Mouse (Mus musculus): ENCODE data around the gene Ssbp3.
A peak's percentile ranks its signal among the peaks of the same experiment; 100 is the strongest.

The Ssbp3 gene

GRCm38 (mm10) chr4:106985899-106986832 lies 75.7 kb downstream of the Ssbp3 start:
- DNase-seq (ENCODE audit: low read depth) = no peak

DNA sequence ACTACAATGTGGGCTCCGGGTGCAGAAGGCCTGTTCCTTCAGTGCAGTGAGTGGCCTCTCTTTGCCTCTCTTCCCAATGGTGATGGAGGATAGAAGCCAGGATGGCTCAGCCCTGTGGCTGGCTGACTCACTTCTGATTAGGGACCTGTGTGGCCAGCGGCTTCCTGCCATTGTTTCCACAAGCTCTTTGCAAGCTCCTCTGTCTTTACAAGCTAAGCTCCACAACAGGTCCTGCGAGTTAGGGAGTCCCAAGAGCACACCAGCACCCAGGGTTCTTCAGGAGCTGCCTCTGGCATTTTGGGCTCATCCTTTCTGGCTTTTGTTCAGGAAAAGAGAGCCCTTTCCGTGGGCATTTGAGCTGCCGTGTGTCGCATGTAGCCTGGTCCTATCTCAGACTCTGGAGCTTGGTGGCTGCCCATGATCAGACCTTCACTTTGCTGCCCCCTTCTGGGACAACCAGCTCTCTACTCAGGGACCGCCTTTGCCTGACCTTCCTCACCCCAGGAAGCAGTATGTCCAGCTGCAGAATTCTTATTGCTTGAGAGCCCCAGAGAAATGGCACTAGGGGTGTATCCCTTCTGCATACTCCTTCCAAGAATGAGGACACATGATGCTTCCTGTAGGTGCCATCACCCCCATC lies 77.3 kb downstream of the Ssbp3 start:
- peak; percentile 68 for DNase-seq (ENCODE audit: low read depth)

GRCm38 (mm10) chr4:106988886-106989225 lies 78.4 kb downstream of the Ssbp3 start:
- DNase-seq (ENCODE audit: low read depth) = no peak

- DNase-seq (ENCODE audit: low read depth) = no peak
Measured at GRCm38 (mm10) chr4:106989226-106989983, 78.9 kb downstream of the Ssbp3 start.

- no peak for DNase-seq (ENCODE audit: low read depth)
Measured at GRCm38 (mm10) chr4:106993053-106993452, 82.6 kb downstream of the Ssbp3 start.

DNA sequence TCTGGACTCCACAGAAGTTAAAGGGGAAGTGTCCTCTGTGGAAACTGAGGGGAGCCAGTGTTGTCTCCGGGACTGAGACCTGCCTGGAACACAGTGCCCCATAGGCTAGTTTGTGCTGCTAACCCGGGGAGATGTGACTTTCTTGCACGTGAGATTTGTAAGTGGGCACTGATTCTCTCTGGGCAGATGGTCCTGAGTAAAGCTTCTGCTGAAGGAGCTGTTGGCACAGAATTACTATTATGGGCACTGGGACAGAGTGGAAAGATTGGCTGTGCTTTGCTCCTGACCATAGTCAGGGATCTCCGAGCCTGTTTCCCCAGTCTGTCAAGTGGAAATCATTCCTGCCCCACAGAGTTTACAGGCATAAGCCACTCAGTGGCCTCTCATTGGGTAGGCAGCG lies 83.8 kb downstream of the Ssbp3 start:
- DNase-seq (ENCODE audit: low read depth) = no peak

GRCm38 (mm10) chr4:106995069-106995468 lies 84.6 kb downstream of the Ssbp3 start:
- peak; percentile 43 for DNase-seq (ENCODE audit: low read depth)

DNA sequence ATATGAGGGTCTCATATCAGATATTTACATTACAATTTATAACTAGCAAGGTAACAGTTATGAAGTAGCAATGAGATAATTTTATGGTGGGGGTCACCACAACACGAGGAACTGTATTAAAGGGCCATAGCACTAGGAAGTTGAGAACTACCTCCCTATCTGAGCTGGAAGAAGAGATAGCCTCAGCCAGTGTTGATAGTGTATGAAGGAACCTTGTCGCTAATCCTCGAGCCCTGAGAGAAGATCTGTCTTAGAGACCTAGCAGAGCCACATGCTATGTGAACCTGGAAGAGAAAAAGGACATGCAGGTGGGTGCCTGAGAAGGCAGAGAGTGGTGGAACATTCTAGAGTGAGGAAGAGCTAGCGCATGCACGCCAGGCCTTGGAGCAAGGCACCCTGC lies 85.0 kb downstream of the Ssbp3 start:
- no peak for DNase-seq (ENCODE audit: low read depth)

- no peak for DNase-seq (ENCODE audit: low read depth)
Measured at GRCm38 (mm10) chr4:106996305-106997076, 86.0 kb downstream of the Ssbp3 start.

DNA sequence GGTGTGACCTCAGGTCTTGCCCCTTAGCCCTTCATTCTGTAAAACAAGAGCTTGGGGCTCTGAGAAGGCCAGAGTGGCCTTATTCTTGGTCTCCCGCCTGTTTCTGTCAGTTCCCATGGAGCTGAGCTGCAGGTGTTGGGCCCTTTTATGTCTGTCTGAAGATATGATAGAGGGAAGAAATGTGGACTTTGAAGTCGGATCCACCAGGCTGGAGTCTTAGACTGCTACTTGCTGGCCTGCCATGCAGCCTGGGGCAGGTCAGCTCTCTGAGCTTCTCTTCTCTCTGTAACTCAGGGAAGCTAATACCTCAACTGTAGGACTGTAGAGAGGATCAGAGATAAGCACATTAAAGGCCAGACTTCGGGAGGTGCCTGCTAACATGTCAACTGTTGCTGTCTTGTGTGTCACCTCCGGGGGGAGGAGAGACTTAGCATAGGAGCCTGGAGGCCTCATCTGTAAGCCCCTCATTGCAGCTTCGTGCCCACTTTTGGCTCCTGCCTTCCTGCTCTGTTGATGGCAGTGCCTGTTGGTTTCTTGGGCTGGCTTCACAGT lies 90.8 kb downstream of the Ssbp3 start:
- DNase-seq (ENCODE audit: low read depth) = peak; percentile 38

- DNase-seq (ENCODE audit: low read depth) = no peak
Measured at GRCm38 (mm10) chr4:107001916-107002488, 91.5 kb downstream of the Ssbp3 start.

GRCm38 (mm10) chr4:107002517-107003165 lies 92.1 kb downstream of the Ssbp3 start:
- no peak for DNase-seq (ENCODE audit: low read depth)

DNA sequence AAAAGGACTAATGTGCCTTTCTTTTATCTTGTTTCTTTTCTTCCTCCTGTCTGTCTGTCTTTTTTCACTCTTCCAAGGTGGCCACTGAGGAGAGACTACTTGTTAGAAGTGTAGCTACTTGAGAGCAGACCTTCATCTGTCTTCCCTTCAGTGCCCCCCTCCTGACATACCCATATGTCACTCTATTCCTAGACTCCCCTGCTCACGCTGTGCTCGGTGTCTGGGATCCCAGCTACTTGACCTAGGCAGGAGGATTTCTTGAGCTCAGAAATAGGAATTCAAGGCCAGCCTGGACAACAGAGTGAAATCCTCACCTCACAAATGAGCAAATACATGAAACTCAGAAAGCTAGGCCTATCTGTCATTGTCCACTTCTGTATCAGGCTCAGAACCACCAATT lies 92.7 kb downstream of the Ssbp3 start:
- DNase-seq (ENCODE audit: low read depth) = no peak

GRCm38 (mm10) chr4:107003786-107004185 lies 93.3 kb downstream of the Ssbp3 start:
- no peak for DNase-seq (ENCODE audit: low read depth)

DNA sequence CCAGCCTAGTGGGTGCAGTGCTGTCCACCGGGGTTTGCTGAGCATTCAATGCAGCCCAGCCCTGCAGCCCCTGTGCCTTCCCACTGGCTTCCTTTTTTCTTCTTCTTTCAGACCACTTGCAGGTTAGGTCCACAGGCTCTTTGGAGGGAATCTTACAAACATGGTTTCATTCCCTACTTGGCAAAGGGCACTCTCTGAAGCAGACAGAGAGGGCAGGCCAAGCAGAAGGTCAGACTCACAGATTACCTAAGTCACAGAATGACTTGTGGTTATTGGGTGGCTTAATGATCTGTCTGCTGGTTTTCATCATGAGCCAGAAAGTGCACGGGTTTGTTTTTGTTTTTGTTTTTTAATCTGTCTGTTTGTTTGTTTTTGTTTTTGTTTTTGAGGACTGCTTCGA lies 93.8 kb downstream of the Ssbp3 start:
- no peak for DNase-seq (ENCODE audit: low read depth)

GRCm38 (mm10) chr4:107005166-107005565 lies 94.7 kb downstream of the Ssbp3 start:
- peak; percentile 48 for DNase-seq (ENCODE audit: low read depth)

- DNase-seq (ENCODE audit: low read depth) = no peak
Measured at GRCm38 (mm10) chr4:107006229-107006628, 95.7 kb downstream of the Ssbp3 start.

DNA sequence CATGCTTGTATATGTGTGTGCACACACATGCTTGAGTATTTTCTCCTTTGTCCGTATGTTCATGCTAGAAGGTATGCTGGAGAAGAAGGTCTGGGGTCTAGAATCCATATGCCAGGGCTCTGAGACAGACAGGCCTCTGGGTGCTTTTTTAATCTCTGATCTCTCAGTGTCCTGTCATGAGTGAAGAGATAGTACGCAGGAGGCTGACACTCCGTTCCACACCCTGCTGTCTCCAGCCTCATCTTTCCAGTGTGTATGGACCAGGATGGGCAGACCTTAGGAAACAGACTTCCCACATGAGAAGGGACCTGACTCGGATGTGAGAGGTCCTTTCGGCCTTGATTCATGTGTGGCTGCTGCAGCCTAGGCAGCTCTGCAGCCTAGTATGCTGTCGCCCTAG lies 96.3 kb downstream of the Ssbp3 start:
- no peak for DNase-seq (ENCODE audit: low read depth)

DNA sequence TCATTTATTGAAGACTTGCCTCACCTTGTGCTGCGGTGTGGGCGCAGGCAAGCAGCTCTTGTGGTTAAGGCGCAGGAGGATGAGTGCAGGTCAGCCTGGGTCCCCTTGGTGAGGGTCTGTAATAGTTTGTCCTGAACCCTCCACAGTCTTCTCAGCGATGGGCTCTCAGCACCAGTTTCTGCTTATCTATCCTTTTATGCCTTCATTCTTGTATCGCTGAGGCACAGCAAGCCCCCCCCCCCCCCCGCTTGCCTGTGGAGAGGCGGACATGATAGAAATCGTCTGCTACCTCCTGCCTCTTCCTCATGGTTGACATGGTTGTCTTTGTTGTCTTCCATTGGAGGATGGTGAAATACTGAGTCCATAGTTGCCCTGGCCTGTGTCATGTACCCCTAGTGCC lies 96.9 kb downstream of the Ssbp3 start:
- no peak for DNase-seq (ENCODE audit: low read depth)

DNA sequence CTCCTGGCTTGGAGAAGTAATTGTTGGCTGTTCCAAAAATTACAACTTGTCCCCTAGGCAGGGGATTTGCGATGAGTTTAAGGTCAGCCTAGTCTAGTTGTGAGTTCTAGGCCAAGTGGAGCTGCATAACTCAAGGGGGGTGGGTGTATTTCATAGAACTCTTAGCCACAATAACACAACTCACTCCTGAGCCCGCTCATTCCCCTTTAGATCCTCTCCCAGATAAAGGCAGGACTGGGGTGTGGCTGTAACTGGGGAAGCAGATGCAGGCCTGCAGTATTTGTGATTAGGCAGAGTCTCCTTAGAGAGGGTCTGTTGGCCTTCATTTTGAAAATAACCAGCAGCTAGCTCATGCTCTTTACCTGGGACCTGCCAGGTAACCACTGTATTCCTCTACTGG lies 97.7 kb downstream of the Ssbp3 start:
- peak; percentile 53 for DNase-seq (ENCODE audit: low read depth)

GRCm38 (mm10) chr4:107009548-107009947 lies 99.0 kb downstream of the Ssbp3 start:
- no peak for DNase-seq (ENCODE audit: low read depth)
